Mouse (Mus musculus): ENCODE measurements at regions not wholly inside any gene's neighbourhood (a gene's known extent, or its start where the extent isn't known, plus 50 kb on each side); places are given as distances from the start of the nearest gene placed in this dataset.

GRCm38 (mm10) chr13:60032586-60032985 lies 144.6 kb downstream of the Gas1 start:
- no peak for ATAC-seq (ENCODE audit: low FRiP score, low TSS enrichment)
- H3K9ac ChIP-seq (ENCODE audit: low read depth, low read length) = no peak overlapping the region
- WGBS = 84% methylated on average over 5 of the region's 5 CpGs
- H3K27me3 ChIP-seq (ENCODE audit: control insufficient read depth, insufficient read depth, low read length) = no peaks in the 10 kb centered on the region
- no peaks in the 10 kb centered on the region for H3K9me3 ChIP-seq (ENCODE audit: control insufficient read depth, low read length)
- H3K4me2 ChIP-seq (replicated peaks; ENCODE audit: low read depth, low read length) = no peak overlapping the region
- H3K36me3 ChIP-seq (ENCODE audit: control insufficient read depth, insufficient read depth, low read length) = no peaks in the 10 kb centered on the region
- no peak overlapping the region for H3K4me3 ChIP-seq (ENCODE audit: low read length)
- no peak overlapping the region for H3K27ac ChIP-seq (ENCODE audit: low read depth, low read length)
- no peaks in the 10 kb centered on the region for H3K4me1 ChIP-seq (ENCODE audit: control insufficient read depth, insufficient read depth, low read length)

- H3K4me2 ChIP-seq (replicated peaks; ENCODE audit: low read depth, low read length) = no peak overlapping the region
- H3K36me3 ChIP-seq (ENCODE audit: control insufficient read depth, insufficient read depth, low read length) = no peaks in the 10 kb centered on the region
- no peaks in the 10 kb centered on the region for H3K9me3 ChIP-seq (ENCODE audit: control insufficient read depth, low read length)
- no peak overlapping the region for H3K9ac ChIP-seq (ENCODE audit: low read depth, low read length)
- ATAC-seq (ENCODE audit: low FRiP score, low TSS enrichment) = no peak
- no peaks in the 10 kb centered on the region for H3K27me3 ChIP-seq (ENCODE audit: control insufficient read depth, insufficient read depth, low read length)
- H3K4me3 ChIP-seq (ENCODE audit: low read length) = no peak overlapping the region
- H3K27ac ChIP-seq (ENCODE audit: low read depth, low read length) = no peak overlapping the region
- 84% methylated on average over 9 of the region's 9 CpGs for WGBS
- no peaks in the 10 kb centered on the region for H3K4me1 ChIP-seq (ENCODE audit: control insufficient read depth, insufficient read depth, low read length)
Observed at GRCm38 (mm10) chr13:60029591-60029990, 147.6 kb downstream of the Gas1 start.

- Histone ChIP-seq H3K4me3 (ENCODE audit: low read length) (no peak overlapping the region), H3K27me3 (ENCODE audit: control insufficient read depth, insufficient read depth, low read length) (no peaks in the 10 kb centered on the region), H3K9me3 (ENCODE audit: control insufficient read depth, low read length) (no peaks in the 10 kb centered on the region), H3K9ac (ENCODE audit: low read depth, low read length) (no peak overlapping the region), H3K4me2 (replicated peaks; ENCODE audit: low read depth, low read length) (no peak overlapping the region), H3K27ac (ENCODE audit: low read depth, low read length) (peak overlapping the region; percentile 55; the same call in 1 of the 2 replicates), H3K4me1 (ENCODE audit: control insufficient read depth, insufficient read depth, low read length) (peaks cover 12% of the 10 kb centered on the region), H3K36me3 (ENCODE audit: control insufficient read depth, insufficient read depth, low read length) (no peaks in the 10 kb centered on the region)
- WGBS = 26% methylated on average over 5 of the region's 5 CpGs
- ATAC-seq (ENCODE audit: low FRiP score, low TSS enrichment) = no peak
Observed at GRCm38 (mm10) chr13:60020175-60020487, 157.0 kb downstream of the Gas1 start.

DNA sequence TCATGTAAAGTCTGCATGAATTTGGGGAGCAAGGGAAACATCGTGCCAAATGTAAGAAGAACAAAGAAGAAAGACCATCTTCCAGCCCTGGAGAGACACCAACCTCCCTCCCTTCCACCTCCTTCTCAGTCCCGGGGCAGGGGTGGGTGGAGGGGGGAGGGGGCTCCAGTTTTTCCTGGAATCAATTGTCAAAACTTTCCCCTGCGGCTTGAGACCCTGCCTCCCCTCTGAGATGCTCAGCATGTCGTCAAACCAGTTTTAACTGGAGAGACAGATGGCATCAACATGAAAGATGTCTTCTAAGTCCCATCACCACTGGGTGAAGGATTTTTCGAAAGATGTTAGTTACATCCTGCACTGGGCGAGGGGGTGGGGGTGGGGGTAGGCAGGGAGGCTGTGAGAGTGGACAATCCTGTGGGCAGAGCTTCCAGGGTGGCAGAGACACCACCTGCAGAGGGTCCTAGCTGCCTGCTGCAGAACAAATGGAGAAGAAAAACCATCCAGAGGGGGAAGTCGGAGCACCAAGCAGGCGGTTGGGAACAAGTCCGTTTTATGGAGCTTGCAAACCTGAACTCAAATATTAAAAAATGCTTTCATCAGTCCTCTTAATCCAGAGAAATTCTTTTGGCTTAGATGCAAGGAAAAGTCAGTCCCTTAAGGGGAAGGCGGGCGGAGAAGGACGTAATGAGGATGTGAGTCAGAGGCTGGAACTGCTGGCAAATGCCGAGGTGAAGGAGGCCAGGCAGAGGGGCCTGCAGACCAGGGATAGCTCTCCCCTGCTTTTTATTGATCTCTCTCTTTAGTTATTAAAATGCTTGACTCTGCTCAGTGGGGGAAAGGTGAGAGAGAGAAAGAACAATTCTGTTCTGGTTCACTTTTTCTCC lies 157.6 kb downstream of the Gas1 start:
- Histone ChIP-seq H3K4me2 (replicated peaks; ENCODE audit: low read depth, low read length) (no peak overlapping the region), H3K36me3 (ENCODE audit: control insufficient read depth, insufficient read depth, low read length) (no peaks in the 10 kb centered on the region), H3K9ac (ENCODE audit: low read depth, low read length) (no peak overlapping the region), H3K27me3 (ENCODE audit: control insufficient read depth, insufficient read depth, low read length) (no peaks in the 10 kb centered on the region), H3K4me1 (ENCODE audit: control insufficient read depth, insufficient read depth, low read length) (peaks cover 12% of the 10 kb centered on the region), H3K4me3 (ENCODE audit: low read length) (no peak overlapping the region), H3K9me3 (ENCODE audit: control insufficient read depth, low read length) (no peaks in the 10 kb centered on the region), H3K27ac (ENCODE audit: low read depth, low read length) (peak overlapping the region; percentile 55; the same call in 1 of the 2 replicates)
- WGBS = 23% methylated on average over 13 of the region's 13 CpGs
- ATAC-seq (ENCODE audit: low FRiP score, low TSS enrichment) = peak; percentile 32; the same call in 1 of the 2 replicates

DNA sequence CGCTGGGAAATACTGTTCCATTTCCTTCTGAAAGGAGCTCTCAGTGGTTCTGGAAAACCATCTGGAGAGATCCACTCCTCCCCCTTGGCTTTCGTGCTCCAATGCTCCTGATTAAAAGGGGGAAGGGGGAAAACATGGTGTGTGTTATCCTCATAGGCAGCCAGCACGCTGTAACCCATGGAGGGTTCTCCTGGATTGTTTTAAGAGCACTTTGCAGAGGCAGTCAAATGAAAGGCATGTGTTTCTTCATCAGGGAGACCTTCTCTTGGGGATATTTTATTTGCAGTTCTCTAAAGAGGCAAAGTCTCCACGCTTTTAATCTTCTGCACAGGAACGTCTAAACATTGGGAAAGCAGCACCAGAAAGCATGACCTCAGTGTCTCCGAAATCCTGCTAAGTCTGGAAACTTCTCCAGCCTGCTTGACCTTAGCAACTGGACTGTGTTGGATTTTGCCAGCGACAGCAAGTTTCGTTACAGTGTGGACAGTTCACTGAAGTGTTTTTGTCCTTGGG lies 161.3 kb downstream of the Gas1 start:
- Histone ChIP-seq H3K9me3 (ENCODE audit: control insufficient read depth, low read length) (no peaks in the 10 kb centered on the region), H3K27ac (ENCODE audit: low read depth, low read length) (no peak overlapping the region), H3K4me1 (ENCODE audit: control insufficient read depth, insufficient read depth, low read length) (peaks cover 12% of the 10 kb centered on the region), H3K27me3 (ENCODE audit: control insufficient read depth, insufficient read depth, low read length) (no peaks in the 10 kb centered on the region), H3K4me3 (ENCODE audit: low read length) (no peak overlapping the region), H3K4me2 (replicated peaks; ENCODE audit: low read depth, low read length) (no peak overlapping the region), H3K9ac (ENCODE audit: low read depth, low read length) (no peak overlapping the region), H3K36me3 (ENCODE audit: control insufficient read depth, insufficient read depth, low read length) (no peaks in the 10 kb centered on the region)
- 55% methylated on average over 8 of the region's 8 CpGs for WGBS
- ATAC-seq (ENCODE audit: low FRiP score, low TSS enrichment) = no peak

GRCm38 (mm10) chr13:60012046-60012813 lies 164.9 kb downstream of the Gas1 start:
- Histone ChIP-seq H3K4me3 (ENCODE audit: low read length) (no peak overlapping the region), H3K4me1 (ENCODE audit: control insufficient read depth, insufficient read depth, low read length) (peaks cover 6% of the 10 kb centered on the region; the same call in 1 of the 2 replicates), H3K9me3 (ENCODE audit: control insufficient read depth, low read length) (no peaks in the 10 kb centered on the region), H3K9ac (ENCODE audit: low read depth, low read length) (no peak overlapping the region), H3K36me3 (ENCODE audit: control insufficient read depth, insufficient read depth, low read length) (no peaks in the 10 kb centered on the region), H3K4me2 (replicated peaks; ENCODE audit: low read depth, low read length) (no peak overlapping the region), H3K27me3 (ENCODE audit: control insufficient read depth, insufficient read depth, low read length) (no peaks in the 10 kb centered on the region), H3K27ac (ENCODE audit: low read depth, low read length) (no peak overlapping the region)
- ATAC-seq (ENCODE audit: low FRiP score, low TSS enrichment) = no peak
- 79% methylated on average over 16 of the region's 16 CpGs for WGBS

- Histone ChIP-seq H3K27me3 (ENCODE audit: control insufficient read depth, insufficient read depth, low read length) (no peaks in the 10 kb centered on the region), H3K9me3 (ENCODE audit: control insufficient read depth, low read length) (no peaks in the 10 kb centered on the region), H3K4me3 (ENCODE audit: low read length) (no peak overlapping the region), H3K4me2 (replicated peaks; ENCODE audit: low read depth, low read length) (no peak overlapping the region), H3K4me1 (ENCODE audit: control insufficient read depth, insufficient read depth, low read length) (peaks cover 6% of the 10 kb centered on the region; the same call in 1 of the 2 replicates), H3K36me3 (ENCODE audit: control insufficient read depth, insufficient read depth, low read length) (no peaks in the 10 kb centered on the region), H3K27ac (ENCODE audit: low read depth, low read length) (no peak overlapping the region), H3K9ac (ENCODE audit: low read depth, low read length) (no peak overlapping the region)
- WGBS = 76% methylated on average over 2 of the region's 2 CpGs
- ATAC-seq (ENCODE audit: low FRiP score, low TSS enrichment) = no peak
Observed at GRCm38 (mm10) chr13:60011092-60011491, 166.1 kb downstream of the Gas1 start.

DNA sequence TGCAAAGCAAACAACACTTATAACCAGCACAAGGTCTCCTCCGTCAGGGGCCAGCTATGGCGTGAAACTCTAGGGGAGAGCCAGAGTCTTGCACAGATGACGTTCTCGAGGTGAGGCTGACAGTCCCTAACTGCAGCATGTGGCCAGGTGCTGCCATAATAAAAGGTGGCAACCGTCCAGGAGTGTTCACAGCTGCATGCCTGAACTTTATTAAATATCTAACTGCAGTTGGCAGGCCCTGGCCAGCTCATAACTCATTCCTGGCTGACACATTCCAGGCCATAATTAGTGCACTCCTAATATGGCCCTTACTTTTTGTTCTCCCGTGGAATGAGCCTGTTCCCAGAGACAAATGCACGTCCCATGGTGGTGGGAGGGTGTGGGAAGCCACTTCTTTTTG lies 169.6 kb downstream of the Gas1 start:
- no peaks in the 10 kb centered on the region for H3K9me3 ChIP-seq (ENCODE audit: control insufficient read depth, low read length)
- H3K9ac ChIP-seq (ENCODE audit: low read depth, low read length) = no peak overlapping the region
- H3K27me3 ChIP-seq (ENCODE audit: control insufficient read depth, insufficient read depth, low read length) = no peaks in the 10 kb centered on the region
- peaks cover 6% of the 10 kb centered on the region; the same call in 1 of the 2 replicates for H3K4me1 ChIP-seq (ENCODE audit: control insufficient read depth, insufficient read depth, low read length)
- ATAC-seq (ENCODE audit: low FRiP score, low TSS enrichment) = 0 out of 2 replicates have a peak, but pooled peaks have one; percentile 69
- H3K36me3 ChIP-seq (ENCODE audit: control insufficient read depth, insufficient read depth, low read length) = no peaks in the 10 kb centered on the region
- no peak overlapping the region for H3K4me3 ChIP-seq (ENCODE audit: low read length)
- 21% methylated on average over 7 of the region's 7 CpGs for WGBS
- no peak overlapping the region for H3K27ac ChIP-seq (ENCODE audit: low read depth, low read length)
- no peak overlapping the region for H3K4me2 ChIP-seq (replicated peaks; ENCODE audit: low read depth, low read length)

DNA sequence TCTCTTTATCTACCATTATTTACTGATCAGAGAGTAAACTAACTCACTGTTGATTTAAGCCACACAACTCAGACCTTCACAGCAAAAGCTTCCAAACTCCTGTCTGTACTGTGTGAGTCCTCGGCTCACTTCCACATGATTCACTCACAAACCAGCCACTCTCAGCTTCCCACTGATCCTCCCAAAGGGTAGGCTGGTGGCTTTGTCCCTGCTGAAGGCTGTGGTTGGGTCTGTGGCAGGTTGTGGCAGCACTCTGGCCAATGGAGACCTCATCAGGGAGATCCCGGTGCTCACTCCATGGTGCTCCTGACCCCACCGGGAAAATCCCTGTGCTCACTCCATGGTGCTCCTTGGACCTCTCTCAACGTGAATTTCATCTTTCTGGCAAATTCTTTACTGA lies 170.1 kb downstream of the Gas1 start:
- H3K36me3 ChIP-seq (ENCODE audit: control insufficient read depth, insufficient read depth, low read length) = no peaks in the 10 kb centered on the region
- H3K4me1 ChIP-seq (ENCODE audit: control insufficient read depth, insufficient read depth, low read length) = peaks cover 6% of the 10 kb centered on the region; the same call in 1 of the 2 replicates
- no peak overlapping the region for H3K4me2 ChIP-seq (replicated peaks; ENCODE audit: low read depth, low read length)
- H3K27ac ChIP-seq (ENCODE audit: low read depth, low read length) = no peak overlapping the region
- no peaks in the 10 kb centered on the region for H3K27me3 ChIP-seq (ENCODE audit: control insufficient read depth, insufficient read depth, low read length)
- no peaks in the 10 kb centered on the region for H3K9me3 ChIP-seq (ENCODE audit: control insufficient read depth, low read length)
- no peak for ATAC-seq (ENCODE audit: low FRiP score, low TSS enrichment)
- WGBS = 74% methylated on average over 4 of the region's 4 CpGs
- H3K4me3 ChIP-seq (ENCODE audit: low read length) = no peak overlapping the region
- no peak overlapping the region for H3K9ac ChIP-seq (ENCODE audit: low read depth, low read length)

Data from kidney, embryonic 14.5 days (tissue).